Comparison of ENCODE assay signal across 8 mouse cellular contexts in the genomic region with DNA sequence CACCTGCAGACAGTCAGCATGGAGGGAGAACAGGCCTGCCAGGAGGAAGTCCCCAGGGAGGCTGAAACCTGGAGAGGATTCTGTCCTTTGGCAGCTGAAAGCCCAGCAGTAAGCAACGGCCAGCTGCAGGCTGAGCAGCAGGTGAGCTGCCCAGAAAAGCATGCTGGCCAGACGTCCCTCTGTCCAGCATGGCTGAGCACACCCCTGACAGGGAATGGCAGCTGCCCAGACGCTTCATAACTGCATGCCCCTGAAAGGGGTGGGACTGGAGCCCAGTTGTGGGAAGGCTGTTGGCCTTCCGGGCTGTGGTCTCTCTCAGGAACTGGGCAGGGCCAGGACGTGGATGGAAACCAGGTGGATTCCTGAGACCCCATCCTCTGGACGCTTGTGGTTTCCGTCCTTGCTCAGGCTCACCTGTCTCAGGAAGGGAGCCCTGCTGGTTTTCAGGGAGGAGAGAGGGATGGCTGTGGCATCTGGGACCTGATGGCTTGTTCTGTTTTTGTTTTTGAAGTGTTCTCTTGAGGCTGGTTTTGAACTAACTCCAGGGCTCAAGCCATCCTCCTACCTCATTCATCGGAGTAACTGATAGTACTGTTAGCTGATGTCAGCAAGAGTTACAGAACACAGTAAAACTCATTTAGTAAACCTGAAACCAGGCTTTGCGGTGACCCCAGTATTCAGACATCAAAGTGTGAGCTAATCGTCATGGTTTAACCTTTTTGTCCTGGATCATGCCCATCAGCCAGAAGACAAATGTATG. TPM values are rescaled to one million over a fixed set of nuclear protein-coding genes. Genes with fewer than 3 reads are reported as not detected.
DNase-seq lines count a peak whose midpoint lies in the region; ATAC-seq lines count a peak whose summit lies in the region.

A gene (minus strand): TSS at position 344 of the 760 bp plus-strand sequence.

- no peak; the same call in 1 of the 2 replicates for ATAC-seq in hindbrain, embryonic 13.5 days (ENCODE audit: low FRiP score)
- no peak for ATAC-seq in midbrain, embryonic 14.5 days (ENCODE audit: low FRiP score, low TSS enrichment)
- ATAC-seq in erythroid progenitor cell, adult 5-6 weeks (replicated peaks; ENCODE audit: low FRiP score, poor library complexity, severe bottlenecking): no peak

- H3K9me3 ChIP-seq in hindbrain, embryonic 13.5 days: no peaks in the 10 kb centered on the region
- no peaks in the 10 kb centered on the region for H3K9me3 ChIP-seq in midbrain, embryonic 14.5 days (ENCODE audit: control insufficient read depth, low read length)

- H3K36me3 ChIP-seq in hindbrain, embryonic 13.5 days: peaks cover 24% of the 10 kb centered on the region
- H3K36me3 ChIP-seq in midbrain, embryonic 14.5 days (ENCODE audit: control insufficient read depth, insufficient read depth, low read length): peaks cover 23% of the 10 kb centered on the region

- 0 out of 2 replicates have a peak, but pooled peaks cover 4% of the 10 kb centered on the region for H3K27me3 ChIP-seq in hindbrain, embryonic 13.5 days
- no peaks in the 10 kb centered on the region for H3K27me3 ChIP-seq in midbrain, embryonic 14.5 days (ENCODE audit: control insufficient read depth, insufficient read depth, low read length)

- H3K4me3 ChIP-seq in brown adipose tissue, adult 24 weeks (ENCODE audit: insufficient read depth, low read depth, low read length): peak within 1 kb of the TSS; percentile 88
- H3K4me3 ChIP-seq in hindbrain, embryonic 13.5 days: peak within 1 kb of the TSS; percentile 99
- peak within 1 kb of the TSS; percentile 99 for H3K4me3 ChIP-seq in midbrain, embryonic 14.5 days (replicated peaks; ENCODE audit: low read depth, low read length)

- peaks cover 8% of the 10 kb centered on the region for H3K4me1 ChIP-seq in brown adipose tissue, adult 24 weeks (ENCODE audit: control insufficient read depth, insufficient read depth, insufficient read length, low read length)
- H3K4me1 ChIP-seq in hindbrain, embryonic 13.5 days (replicated peaks): peaks cover 25% of the 10 kb centered on the region
- peaks cover 8% of the 10 kb centered on the region for H3K4me1 ChIP-seq in midbrain, embryonic 14.5 days (ENCODE audit: control insufficient read depth, insufficient read depth, low read length)

- 38% methylated on average over 10 of the region's 10 CpGs for WGBS in hindbrain, embryonic 13.5 days
- WGBS in midbrain, embryonic 14.5 days: 49% methylated on average over 10 of the region's 10 CpGs

- intact Hi-C loops in left cerebral cortex, postnatal 4 days (cut with DNase I): loop anchor here (2.0 kb wide), 1 partner anchor 58 kb away; no protein-coding TSS in a partner anchor
- intact Hi-C loops in left cerebral cortex, postnatal 36 days (cut with DNase I): loop anchor here (2.0 kb wide), 1 partner anchor 58 kb away; no protein-coding TSS in a partner anchor

- peak; percentile 41 for DNase-seq in left cerebral cortex, postnatal 4 days
- no peak for DNase-seq in left cerebral cortex, postnatal 36 days (ENCODE audit: low spot score in 2 of 2)
- no peak for DNase-seq in midbrain, embryonic 14.5 days
- DNase-seq in adrenal gland, postnatal 14 days: no peak
- DNase-seq in frontal cortex, postnatal 14 days (ENCODE audit: low spot score in 2 of 2): no peak

- peak within 1 kb of the TSS; percentile 96 for H3K9ac ChIP-seq in hindbrain, embryonic 13.5 days
- peak within 1 kb of the TSS; percentile 84 for H3K9ac ChIP-seq in midbrain, embryonic 14.5 days (replicated peaks; ENCODE audit: low read length)

- no peak within 1 kb of the TSS for H3K27ac ChIP-seq in brown adipose tissue, adult 24 weeks (replicated peaks; ENCODE audit: low read depth, low read length)
- H3K27ac ChIP-seq in hindbrain, embryonic 13.5 days: peak within 1 kb of the TSS; percentile 48; the same call in 1 of the 2 replicates
- H3K27ac ChIP-seq in midbrain, embryonic 14.5 days (replicated peaks; ENCODE audit: low read depth, low read length): 0 out of 2 replicates have a peak within 1 kb of the TSS, but pooled peaks have one; percentile 41

- H3K4me2 ChIP-seq in hindbrain, embryonic 13.5 days: peak within 1 kb of the TSS; percentile 84
- peak within 1 kb of the TSS; percentile 72 for H3K4me2 ChIP-seq in midbrain, embryonic 14.5 days (ENCODE audit: low read length)

RNA-seq across cellular contexts. Expression of the gene that starts here (rescaled TPM):
- total RNA-seq in left cerebral cortex, postnatal 4 days (2021): under 1 TPM; 0.56 to 0.83 TPM
- total RNA-seq in left cerebral cortex, postnatal 36 days (2021): under 1 TPM; 0.64 to 0.75 TPM
- not detected in 2 replicates for polyA plus RNA-seq in brown adipose tissue, adult 24 weeks (2012; ENCODE audit: insufficient read depth, insufficient read length, missing spikeins)
- polyA plus RNA-seq in hindbrain, embryonic 13.5 days (2015; fragmentation: Nextera tagmentation; extraction: Ambion mirVana): 1.5 and 1.6 TPM in 2 replicates
- 1.2 and 1.3 TPM in 2 replicates for polyA plus RNA-seq in midbrain, embryonic 14.5 days (2014; fragmentation: Nextera tagmentation; extraction: Ambion mirVana)
- total RNA-seq in erythroid progenitor cell, adult 5-6 weeks (2015; ENCODE audit: low replicate concordance): not detected in 2 replicates
- not detected in 2 replicates for total RNA-seq in erythroid progenitor cell, adult 5-6 weeks (2017; ENCODE audit: low replicate concordance)
- total RNA-seq in adrenal gland, postnatal 14 days (2021): not detected in 2 replicates

Comparison
In these comparisons a context has a peak if more than half of its experiments do, and no peak if none do; other contexts are left out.
1. Peak in DNase-seq in left cerebral cortex, postnatal 4 days; RNA of the gene not detected or under 1 TPM.